Mouse (Mus musculus) G1E-ER4 (cell line): ENCODE measurements around the gene Fars2. TPM values are rescaled to one million over a fixed set of nuclear protein-coding genes. Genes with fewer than 3 reads are reported as not detected.

Experiments
- GATA1 ChIP-seq: IDR thresholded peaks from one replicate; pipeline ENCODE4 v1.8.0; 2012; ENCODE audit warnings: low read length, inconsistent platforms
- polyA plus RNA-seq: library from polyadenylated mRNA; stranded (reverse); fragments of >175 nt; gene quantifications from 2 replicates; pipeline ENCODE4 v1.2.3, GENCODE M21; 2012

Fars2 gene
- polyA plus RNA-seq, 1 experiment: 60.7 TPM

DNA sequence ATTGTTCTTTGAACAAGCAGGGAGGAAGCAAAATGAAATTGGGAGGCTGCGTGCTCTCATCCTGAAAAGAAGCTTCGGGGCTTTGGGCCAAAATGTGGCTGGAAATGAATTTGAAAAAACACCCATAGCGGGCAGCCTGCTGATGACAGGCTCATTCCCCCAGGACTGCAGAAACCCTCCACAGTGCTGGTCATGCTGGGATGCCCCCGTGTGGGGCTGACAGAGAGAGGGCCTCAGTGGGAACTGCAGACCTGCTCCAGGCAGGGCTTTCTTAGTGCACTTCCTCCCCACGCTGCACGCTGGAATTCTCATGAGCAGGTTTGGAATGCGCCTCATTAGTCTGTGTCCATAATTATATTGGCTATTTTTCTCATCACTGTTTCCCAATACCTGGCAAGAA is 373.4 kb downstream of the Fars2 start:
- TF ChIP-seq GATA1: no peak

DNA sequence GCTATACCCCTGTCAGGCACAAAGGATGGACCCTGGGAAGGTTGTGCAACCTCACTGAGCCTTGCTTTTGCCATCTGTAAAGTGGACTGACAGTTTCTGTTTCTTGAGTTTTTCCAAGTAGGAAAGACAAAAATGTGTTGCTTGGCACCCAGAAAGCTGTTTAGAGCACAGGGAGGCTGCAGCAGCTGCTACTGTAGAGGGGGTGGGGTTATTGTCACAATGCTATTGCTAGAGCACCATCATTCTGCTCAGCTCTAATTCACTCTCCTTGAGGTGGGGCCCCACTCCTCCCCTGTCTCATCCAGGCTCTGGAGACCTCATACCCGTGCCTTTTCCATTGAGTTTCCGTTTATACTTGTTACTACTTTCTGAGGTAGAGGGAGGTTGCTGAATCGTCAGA is 375.2 kb downstream of the Fars2 start:
- TF ChIP-seq GATA1: no peak

DNA sequence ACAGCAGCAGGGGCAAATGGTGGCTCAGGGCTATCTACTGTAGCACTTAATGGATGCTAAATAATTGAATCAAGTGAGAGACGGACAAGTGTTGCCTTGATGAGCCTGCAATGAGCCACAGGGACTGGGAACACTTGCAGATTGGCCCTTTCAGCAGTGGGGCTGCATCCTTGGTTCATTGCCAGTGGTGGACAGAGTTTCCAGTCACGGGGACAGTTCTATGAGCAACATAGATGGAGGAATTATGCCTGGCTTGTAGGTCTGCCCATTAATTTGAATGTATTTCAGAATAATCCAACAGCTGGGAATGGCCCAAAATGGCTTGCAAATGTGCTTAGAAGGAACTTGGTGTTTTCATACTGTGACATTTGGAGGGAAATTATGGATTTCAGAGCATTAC is 376.1 kb downstream of the Fars2 start:
- no peak for TF ChIP-seq GATA1

DNA sequence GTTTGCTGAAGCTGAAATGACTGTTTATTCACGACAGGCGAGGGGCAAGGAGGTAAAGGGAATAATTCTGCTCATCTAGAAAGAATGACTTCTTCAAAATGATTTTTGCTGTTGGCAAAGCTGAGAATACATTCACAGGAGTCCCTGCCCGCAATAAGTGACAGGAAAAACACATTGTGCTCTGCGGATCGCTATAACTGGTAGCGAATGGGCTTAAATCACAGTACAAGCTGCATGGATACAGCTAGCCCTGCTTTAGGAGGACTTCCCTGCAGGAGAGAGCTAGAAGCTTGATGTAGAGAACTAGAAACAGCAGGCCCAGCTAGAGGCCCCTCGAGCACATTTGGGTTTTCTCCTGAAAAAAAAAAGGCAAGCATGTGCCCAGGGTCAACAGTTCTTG is 376.6 kb downstream of the Fars2 start:
- no peak for TF ChIP-seq GATA1

DNA sequence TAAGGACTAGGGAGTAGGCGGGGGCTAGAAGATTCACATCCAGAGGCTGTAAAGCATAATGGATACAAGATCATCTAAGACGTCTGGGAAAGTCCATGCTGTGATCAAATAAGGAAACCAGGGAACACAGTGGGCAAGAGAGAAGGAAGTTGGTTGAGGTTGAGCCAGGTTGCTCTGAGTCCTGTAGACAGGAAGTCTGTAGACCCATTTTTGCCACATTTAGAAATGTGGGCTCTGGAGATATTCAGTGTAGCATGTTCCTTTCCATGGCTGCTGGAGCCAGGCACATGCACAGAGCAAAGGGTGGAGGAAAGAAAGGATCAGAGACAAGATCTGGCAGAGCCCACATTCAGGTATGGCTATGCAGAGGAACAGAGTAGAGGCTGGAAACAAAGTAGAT is 378.8 kb downstream of the Fars2 start:
- no peak for TF ChIP-seq GATA1

DNA sequence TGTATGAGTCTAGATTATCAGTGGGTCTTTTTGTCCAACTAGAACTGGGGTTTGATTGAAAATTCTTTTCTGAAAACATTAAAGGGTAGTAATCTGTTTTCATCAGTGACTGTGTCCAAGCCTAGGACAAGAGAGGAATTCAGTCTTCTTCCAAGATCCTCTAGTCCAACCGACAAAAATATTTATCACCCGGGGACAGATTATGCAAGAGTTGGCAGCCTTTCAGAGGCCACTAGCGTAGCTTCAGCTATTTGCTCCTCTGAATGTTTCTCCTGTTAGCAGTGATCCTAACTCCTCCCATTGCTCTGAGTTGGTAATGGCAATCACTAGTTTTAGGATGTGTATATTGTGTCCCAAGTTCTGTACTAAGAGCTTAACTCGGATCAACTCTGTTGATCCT is 380.1 kb downstream of the Fars2 start:
- TF ChIP-seq GATA1: no peak

DNA sequence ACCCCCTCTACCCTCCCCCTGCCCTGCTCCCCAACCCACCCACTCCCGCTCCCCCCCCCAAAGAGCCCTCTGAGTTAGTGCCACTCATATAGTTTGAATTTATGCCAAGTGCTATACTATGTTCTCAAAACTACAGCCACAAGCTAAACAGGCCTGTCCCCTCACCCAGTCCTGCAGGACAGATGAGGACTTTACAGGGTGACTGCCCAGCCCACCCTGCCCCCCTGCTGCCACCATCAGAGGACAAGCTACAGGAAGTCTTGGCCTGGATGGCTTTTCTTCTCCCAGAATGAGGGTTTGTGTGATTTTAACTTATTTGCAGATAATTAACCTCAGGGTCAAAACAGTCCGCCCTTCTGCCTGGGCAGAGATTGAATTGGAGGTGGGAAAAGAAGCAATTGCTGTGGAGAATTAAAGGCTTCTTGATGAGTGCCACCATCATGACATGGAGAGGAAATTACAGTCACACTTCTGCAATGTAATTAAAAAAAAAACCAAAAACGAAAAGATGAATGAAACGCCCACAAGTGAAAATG is 383.2 kb downstream of the Fars2 start:
- TF ChIP-seq GATA1: no peak

DNA sequence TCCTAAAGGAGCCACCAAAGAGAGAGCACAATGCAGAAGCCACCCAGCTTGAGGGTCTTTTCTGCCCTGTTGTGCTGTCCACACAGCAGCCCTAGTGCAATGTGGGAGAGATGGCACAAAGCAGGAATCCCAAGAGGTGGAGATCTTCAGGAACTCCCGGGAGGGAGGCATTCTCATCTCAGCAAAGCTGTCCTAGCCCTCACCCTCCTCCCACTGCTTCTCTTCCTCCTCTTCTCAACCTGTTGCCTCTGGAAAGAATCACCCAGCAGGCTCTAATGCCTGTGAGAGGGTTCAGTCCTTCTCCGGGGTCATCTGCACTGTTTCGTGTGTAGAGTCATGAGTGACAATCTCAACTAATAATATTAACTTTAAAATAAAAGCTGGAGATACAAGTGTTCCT is 386.3 kb downstream of the Fars2 start:
- TF ChIP-seq GATA1: no peak

DNA sequence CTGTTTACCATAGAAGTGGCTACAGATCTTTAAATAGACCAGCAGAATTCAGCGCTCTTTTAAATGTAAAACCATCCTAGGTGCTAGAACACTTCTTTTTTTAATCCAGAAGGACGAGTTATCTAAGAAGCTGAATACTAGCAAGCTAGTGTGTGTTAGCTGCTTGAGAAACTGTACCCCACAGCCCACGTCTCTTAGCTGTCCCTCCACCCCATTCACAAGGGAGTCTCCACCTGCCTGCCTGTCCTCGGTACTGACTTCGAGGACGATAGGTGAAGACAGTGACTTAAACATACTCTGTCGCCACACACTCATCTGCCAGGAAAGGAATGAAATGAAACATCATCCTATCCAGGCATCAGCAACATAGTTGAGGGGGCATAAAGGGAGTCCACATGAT is 386.8 kb downstream of the Fars2 start:
- TF ChIP-seq GATA1: no peak

DNA sequence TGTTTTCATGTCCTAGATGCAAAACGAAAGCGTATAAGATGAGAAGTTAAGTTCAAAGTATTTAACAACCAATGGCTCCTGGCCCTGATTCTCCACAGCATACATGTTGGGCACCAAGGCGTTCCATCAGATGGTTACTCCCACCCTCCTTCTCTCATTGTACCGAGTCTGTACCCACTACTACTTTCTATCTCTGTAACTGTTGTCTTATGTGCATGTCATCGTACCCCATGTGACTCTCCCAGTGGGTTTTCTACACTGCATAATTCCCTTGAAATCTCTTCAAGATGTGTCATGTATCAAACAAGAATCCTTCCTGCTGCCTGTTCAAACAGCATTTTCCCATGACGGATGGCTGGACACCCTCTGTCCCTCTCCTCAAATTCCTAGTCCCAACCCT is 388.5 kb downstream of the Fars2 start:
- TF ChIP-seq GATA1: no peak

DNA sequence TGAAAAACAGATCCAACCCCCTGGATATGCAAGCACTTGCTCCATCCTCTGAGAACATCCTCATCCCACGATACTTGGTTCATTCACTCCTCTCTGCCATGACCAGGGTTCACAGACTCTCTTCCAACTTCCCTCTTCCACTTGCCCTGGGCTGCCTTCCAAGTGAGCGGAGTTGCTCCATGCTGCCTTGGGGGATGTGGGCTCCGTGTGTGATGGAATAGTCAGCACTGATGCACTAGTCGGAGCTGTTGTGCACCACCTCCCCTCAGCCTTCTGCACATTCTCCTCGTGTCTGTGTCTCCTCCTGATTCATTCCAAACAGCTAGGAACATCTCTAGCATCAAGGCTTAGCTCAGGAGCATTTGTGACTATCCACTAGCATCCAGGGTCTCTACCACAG is 389.1 kb downstream of the Fars2 start:
- no peak for TF ChIP-seq GATA1

DNA sequence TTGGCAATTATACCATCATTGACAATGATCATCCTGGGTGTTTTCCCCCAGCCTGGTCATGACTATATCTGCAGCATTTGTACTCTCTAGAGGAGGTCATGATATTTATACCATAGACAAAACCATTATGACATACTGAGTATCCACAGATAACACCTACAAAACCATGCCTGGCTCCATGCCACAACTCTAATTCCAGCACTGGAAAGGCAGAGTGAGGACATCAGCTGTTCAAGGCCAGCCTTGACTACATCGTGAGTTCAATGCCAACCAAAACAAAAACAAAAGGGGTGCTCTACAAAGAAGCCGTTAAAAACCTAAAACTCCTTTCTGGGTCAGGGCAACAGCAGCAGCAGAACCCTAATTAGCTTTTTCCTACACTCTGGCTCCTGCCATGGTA is 392.9 kb downstream of the Fars2 start:
- TF ChIP-seq GATA1: no peak

DNA sequence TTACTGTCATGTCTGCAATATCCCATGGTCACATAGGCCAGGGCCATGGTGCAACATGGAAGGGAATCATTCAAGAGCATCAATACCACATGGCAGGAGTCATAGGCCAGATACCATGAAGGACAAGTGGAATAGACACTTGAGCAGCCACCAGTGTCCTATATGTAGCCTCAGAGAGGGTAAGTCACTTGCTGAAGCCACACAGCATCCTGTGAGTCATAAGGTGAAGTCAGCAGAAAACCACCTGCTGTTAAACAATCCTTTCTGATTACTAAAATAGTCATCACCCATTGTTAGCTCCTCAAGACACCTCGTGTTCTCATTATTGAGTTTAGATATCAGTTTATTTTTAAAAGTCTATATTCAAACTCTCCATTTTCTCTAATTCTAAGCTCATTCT is 395.9 kb downstream of the Fars2 start:
- no peak for TF ChIP-seq GATA1

DNA sequence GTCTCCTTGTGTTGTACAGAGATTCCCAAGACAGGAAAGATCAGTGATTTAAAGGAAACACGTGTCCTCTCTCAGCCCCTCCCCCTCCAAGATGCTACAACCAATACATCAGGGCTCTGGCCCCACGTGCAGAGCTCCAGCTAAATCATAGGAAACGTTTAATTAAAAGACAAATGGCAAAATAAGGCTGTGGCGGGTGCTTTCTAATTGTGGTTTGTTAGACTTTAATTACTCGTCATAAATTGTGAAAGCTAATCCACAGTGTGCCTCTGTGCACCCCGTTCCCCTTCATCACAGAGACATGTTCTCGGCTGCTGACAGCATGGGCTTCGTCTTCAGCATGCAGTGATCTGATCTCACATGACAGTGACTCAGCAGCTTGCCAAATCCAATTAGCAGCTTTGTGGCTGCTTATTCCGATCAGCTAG is 400.9 kb downstream of the Fars2 start:
- no peak for TF ChIP-seq GATA1

DNA sequence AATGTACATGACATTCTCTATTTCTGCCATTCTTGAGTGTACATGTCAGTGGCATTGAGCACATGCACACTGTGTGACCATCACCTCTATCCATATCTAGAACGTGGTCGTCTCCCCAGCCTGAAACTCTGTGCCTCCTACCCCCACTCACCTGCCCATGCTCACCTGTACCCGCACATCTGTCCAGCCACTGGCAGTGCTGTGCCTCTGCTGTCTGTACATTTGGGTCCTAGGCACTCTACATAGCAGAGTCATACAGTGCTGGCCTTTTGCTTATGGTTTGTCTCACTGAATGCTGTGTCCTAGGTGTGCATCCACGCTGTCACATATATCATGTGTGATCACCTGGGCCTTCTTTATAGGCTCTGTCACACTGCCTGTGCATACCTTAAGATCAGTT is 410.5 kb downstream of the Fars2 start:
- no peak for TF ChIP-seq GATA1

DNA sequence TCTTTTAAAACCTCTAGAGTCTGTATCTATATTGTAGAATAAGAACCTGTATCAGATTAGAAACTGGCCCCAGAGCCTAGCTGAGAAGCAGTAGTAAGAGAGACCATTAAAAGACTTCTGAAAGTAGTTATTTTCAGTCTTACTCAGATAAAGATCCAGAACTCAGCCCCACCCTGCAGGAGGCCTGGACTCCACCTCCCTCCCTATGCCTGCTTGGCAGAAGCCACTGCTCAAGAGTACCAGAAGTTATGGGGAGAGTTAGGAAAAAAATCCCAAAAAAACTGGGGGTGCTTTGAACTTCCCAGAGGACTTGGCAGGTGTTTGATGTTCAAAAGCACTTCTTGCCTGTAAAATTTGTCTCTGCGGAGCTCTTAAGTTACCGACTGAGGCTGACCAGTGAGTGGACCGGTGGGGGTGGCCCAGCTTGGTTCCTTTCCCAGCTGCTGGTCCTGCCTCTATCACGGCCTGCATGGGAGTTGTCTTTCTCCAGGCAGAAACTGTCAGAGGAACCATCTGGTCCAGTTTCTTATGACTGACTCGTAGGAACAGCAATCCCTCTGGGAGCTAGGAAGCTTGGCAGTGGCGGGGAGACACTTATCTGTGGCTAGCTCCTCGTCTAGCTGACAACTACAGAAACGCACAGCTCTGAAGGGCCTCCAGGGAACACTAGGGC is 411.1 kb downstream of the Fars2 start:
- no peak for TF ChIP-seq GATA1

DNA sequence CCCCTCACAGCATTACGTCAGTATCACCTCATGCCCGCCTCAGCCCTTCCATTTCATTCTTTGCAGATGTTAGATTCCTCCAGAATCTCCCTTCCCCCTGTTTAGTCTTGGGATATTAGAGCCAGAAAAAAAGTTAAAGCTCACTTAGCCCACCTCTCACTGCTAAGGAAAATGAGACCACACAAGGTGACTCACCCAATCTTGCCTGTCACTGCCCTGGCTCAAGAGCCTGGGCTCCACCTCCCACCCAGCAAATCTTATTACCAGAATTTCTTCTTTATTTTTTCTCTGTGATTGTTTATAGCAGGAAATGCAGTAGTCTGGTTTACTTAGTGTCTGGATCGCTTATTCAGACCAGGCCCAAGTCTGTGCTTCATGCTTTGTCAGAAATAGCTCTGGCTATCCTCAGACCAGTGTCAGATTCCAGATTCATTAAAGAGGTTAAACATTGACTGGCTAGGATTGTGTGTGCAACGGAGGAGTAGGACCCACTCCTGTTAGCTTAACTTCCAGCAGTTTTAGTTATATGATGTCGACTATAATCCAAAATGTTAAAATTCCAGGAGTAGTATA is 412.3 kb downstream of the Fars2 start:
- TF ChIP-seq GATA1: no peak
